Mouse (Mus musculus) thymus, postnatal 25 days (tissue): ENCODE results near the gene Slc17a5.
A peak's percentile ranks its signal among the peaks of the same experiment; 100 is the strongest.
"Not testable (repeated sequence)": the region's sequence is repeated elsewhere in the genome, so short reads cannot be mapped to it uniquely, and the experiment has no call there.

Experiments
- DNase-seq: peaks from one replicate; pipeline ENCODE4 v3.0.0; 2022

The Slc17a5 gene

GRCm38 (mm10) chr9:78558586-78559214 lies 29.1 kb downstream of the Slc17a5 start:
- no peak for DNase-seq

DNA sequence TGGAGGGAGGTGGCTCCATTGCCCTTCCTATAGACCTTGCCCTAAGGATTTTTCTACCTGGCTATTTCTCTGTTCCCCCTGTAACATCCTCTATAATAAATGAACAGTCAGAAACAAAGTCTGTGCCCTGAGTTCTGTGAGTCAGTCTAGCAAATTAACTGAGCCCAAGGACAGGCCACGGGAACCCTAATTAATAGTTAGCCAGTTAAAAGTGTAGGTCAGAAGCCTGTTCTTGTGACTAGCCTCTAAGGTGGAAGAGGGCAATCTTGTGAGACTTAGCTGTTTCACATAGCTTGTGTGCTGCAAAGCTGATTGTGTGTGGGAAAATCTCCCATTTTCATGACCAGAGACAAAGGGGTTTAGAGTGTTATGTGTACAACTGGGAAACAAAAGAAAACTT lies 30.8 kb downstream of the Slc17a5 start:
- DNase-seq = no peak

DNA sequence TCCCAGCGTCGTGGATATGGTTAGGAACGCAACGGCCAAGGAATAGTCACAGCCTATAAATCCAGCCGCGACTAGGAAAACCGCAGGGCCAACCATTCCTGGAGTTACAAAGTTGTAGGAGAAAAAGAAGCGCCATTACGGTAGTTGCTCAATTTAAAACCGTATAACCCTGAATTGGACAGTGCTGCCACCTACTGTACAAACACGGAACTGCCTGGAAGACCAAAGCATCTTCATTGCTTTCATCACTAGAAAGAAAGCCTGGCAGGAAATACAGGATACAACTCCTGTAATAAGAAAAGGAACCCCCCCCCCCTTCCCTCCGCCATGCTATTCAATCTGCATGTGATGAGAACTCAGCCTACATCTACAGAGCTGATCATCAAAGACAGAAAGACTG lies 34.9 kb downstream of the Slc17a5 start:
- peak; percentile 78 for DNase-seq

DNA sequence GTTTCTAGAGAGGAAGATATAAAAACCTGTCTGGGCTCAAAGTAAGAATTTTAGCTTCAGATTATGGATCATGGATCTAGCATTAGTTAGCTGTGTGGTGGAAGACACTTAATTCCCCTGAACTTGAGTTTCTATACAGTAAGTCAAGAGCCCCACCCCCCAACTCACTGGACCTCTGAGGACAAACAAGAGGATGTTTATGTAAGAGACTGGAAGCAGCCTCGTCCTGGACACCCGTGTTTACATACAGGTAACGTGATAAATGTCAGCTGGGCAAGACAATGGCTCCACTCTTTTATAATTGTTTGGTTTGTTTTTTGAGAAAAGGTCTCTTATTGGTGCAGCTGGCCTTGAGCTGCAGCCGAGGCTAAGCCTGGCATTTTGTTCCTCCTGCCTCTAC lies 36.1 kb downstream of the Slc17a5 start:
- no peak for DNase-seq

- no peak for DNase-seq
These were observed 40.1 kb downstream of the Slc17a5 start for GRCm38 (mm10) chr9:78547742-78548141.

DNA sequence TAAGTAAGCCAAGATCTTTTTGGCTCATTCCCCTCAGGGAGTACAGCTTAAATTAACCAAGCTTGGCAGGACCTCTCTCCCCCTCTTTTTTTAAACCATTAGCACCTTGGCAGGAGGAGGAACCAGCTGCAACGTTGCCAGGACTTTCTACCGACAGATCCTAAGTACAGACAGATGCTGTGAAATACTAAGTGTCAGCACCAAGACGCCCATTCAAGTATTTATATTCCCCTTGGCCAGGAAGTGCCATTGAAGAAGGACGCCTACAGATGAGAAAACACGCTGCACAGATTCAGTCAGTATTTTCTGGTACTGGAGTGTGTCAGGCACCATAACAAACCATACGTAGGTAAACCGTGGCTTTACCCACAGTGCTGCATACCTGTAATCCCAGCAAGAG lies 40.9 kb downstream of the Slc17a5 start:
- no peak for DNase-seq

DNA sequence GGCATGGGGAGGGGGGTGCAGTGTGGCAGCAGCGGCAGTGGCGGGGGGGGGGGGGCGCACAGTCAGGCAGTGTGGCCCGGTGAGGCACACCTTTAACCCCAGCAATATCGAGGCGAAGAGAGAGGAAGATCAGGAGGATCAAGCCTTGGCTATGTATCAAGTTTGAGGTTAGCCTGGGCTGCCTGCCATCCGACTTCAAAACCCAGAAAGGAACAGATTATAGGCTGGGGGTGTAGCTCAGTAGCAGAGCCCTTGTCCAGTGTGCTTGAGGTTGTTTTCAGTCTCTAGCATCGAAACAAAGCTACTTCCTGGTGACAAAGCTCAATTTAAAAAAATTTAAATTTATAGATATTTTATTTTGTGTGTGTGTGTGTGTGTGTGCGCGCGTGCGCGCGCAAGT lies 46.1 kb downstream of the Slc17a5 start:
- DNase-seq = no peak

DNA sequence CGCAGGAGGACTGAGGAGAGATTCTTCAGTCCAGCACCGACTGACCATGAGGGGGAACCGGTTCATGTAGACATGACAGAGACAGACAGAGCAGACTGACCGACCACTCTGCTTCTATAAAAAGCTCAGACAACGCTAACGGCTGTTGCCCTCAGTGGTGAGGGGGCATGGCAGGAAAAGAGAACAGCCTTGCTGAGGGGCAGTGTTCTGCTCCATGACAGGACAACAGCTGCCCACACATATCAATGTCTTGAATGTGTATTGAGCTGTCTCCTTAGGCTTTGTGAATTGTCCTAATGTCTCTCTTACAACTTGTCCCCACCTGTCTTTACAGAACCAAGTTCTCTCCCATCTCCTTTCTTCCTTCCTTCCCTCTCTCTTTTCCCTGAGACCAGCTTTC lies 49.4 kb downstream of the Slc17a5 start:
- DNase-seq = no peak

- DNase-seq = no peak
These were observed 50.5 kb downstream of the Slc17a5 start for GRCm38 (mm10) chr9:78537154-78537873.

DNA sequence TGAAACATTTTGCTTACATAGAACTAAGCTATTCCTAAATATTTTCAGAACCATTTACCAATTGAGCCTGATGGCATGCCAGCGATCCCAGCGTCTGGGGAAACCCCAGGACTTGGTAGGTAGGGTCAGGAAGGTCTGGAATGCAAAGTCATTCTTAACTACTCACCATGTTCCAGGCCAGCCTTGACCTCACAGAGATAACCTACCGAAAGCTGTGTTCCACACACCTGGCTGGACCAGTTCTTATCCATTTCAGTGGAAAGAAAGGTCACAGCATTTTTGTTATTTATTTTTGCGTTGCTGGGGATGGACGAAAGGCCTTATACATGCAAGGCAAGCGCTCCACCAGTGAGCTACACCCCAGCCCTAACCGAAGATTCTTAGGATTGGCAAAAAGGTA lies 53.2 kb downstream of the Slc17a5 start:
- DNase-seq = no peak

DNA sequence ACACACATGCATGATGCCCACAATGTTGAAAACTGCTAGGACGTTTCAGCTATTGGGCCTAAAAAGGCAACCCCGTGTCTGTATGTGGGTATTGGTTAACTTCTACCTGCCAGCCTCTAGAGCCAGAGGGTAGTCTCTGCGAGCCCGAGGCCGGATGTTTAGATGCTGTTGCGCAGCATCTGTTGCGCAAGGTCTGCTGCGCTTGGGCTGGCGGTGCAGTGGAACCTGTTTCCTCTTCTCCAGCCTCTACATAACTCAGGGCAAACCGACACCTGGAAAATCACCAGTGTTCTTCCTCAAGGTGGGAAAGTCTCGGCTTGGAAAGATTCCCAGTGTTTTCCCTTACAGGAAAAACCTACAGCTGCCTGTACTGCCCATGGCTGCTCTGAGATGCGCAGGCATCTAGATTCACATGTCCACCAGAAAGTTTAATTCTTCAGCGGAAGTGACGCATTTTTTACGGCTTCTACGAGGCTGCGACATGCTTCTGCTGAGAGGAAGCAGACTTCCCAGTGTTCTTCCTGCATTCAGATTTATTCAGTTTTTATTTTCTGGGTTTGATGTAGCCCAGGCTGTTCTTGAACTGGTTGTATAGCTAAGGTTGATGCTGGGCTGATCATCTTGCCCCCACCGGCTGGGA lies 54.4 kb downstream of the Slc17a5 start:
- peak; percentile 64 for DNase-seq

DNA sequence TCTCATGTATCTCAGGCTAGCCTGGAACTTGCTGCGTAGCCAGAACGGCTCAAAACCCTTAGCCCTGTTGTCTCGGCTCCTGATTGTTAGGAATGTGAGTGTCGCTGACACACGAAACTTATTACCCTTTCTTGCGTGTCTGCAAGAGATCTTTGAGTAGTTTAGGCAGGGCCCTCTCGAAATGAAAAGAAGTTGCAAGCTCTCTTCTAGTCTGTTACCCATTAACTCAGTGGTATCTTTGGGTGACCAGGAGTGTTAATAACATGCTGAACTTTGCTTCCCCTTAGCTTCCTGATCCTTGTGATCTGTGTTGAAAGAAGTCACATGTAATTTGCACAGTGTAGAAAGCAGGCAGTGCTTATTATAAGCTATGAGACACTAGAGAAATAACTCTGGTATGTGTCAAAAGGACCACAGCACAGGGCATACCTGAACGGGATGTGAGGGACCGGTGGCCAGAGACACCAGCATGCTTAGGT lies 55.5 kb downstream of the Slc17a5 start:
- DNase-seq = no peak

DNA sequence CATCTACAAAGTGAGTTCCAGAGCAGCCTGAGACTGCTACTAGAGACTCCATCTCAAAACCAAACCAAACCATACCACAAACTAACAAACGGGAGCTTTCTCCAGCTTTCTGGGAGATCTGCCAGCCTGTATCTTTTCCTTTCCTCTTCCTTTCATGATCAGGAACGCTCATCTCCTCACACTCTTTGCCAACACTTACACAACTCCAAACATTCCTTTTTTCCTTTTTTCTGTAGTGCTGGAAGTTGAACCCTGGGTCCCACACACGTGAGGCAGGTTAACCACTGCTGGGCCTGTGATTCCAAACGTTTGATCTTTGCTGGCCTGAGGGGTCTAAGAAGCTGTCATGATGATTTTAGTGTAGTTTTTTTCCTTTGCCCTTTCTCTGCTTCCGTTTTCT lies 56.0 kb downstream of the Slc17a5 start:
- DNase-seq = no peak

DNA sequence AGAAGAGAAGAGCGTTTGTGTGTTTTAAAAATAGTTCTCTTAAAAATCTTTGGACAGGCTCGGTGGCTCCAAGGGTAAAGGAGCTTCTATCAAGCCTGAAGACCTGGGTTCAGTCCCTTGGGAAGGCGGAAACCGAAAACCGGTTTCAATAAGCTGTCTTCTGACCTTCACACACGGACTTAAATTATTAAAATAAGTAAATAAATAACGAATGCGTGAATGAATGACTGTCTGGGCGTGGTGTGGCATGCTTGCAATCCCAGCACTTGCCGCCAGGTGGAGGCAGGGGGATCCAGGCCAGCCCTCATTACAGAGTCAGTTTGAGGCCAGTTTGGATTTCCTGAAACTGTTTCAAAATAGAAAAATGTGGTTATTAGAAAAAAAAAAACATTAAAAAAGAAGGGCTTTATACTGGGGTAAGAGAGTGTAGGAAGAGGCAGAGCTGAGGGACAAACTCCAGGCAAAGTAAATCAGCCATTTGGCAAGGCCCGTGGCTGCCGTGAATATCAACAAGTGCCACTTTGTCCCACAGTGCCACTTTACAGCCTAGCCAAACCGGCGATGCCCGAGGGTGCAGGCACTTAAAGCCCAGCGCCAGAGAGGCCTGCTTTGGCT lies 60.0 kb downstream of the Slc17a5 start:
- DNase-seq = peak; percentile 78

GRCm38 (mm10) chr9:78527301-78527761 lies 60.5 kb downstream of the Slc17a5 start:
- DNase-seq = peak; percentile 77

DNA sequence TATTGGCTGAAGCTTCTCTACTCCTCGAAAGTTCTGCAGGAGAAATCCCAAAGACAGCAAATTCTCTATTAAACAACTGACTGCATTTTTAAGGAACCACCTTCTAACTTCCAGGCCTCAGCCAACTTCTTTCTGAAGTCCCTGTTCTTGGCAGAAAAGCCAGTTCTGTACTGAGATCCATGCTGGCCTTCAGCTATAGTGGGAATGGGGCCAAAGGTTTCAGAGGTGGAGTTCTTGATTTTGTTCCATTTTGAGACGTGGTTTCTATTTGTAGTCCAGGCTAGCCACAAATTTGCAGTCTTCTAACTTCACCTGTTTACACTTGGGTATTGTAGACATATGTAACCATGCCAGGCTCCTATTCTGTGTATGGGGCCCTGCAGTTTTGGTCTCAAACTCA lies 61.6 kb downstream of the Slc17a5 start:
- no peak for DNase-seq

- DNase-seq = no peak
These were observed 62.2 kb downstream of the Slc17a5 start for GRCm38 (mm10) chr9:78525451-78526135.

- peak; percentile 58 for DNase-seq
These were observed 66.2 kb downstream of the Slc17a5 start for GRCm38 (mm10) chr9:78521689-78522088.

DNA sequence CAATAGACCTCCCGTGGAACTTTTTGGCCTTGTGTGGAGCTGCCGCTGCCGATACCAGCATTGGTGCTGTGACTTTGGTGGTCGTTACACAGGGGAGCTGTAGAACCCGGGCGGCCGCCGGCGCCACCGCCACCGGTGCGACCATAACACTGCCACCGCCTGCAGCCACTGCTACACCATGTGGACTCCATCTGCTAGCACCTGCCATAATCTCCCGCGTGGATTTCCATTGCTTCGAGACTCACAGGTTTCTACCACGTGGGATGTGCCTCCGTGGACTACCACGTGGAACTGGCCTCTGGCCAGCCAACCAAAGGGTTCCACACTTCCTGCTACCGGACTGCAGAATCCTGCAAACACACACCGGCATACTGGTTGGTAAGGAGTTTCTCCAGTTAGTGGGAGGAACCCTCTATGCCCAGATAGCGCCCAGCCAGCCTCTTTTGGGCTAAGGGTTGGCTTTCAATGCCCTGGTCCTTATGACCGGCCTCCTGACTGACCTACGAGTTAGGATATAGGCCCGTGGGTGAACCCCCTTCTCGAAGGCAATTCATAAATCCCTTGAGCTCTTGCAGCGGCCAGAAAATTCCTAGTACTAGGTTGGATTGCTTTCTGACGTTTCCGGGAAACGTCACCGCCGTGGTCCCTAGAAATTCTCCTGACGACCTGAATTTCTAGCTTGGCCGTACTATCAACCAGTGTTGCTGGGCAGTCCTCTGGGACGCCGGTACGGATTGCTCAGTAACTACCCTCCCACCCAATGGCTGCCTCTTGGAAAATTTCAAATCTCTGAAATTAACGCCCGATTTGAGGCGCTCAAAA lies 66.8 kb downstream of the Slc17a5 start:
- peak; percentile 32 for DNase-seq

- no peak for DNase-seq
These were observed 67.6 kb downstream of the Slc17a5 start for GRCm38 (mm10) chr9:78520127-78520779.

DNA sequence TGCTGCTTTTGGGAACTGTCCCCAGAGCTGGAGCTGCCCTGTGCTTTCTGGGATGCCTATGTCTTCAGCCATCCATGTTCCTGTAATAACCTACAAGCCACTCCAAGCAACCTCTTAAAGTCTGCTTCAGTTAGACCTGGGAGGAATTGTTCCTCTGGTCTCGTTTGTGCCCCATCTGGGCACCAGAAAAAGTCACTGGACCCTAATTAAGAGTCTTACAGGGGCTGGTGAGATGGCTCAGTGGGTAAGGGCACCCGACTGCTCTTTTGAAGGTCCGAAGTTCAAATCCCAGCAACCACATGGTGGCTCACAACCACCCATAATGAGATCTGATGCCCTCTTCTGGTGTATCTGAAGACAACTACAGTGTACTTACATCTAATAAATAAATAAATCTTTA lies 70.6 kb downstream of the Slc17a5 start:
- DNase-seq = not testable (repeated sequence)
